Mouse (Mus musculus) spleen, adult 2 months (tissue): ENCODE measurements around the gene Lpar6. TPM values are rescaled to one million over a fixed set of nuclear protein-coding genes. Genes with fewer than 3 reads are reported as not detected.

ENCODE experiments used
- DNase-seq, 2 experiments: peaks; one replicate each; pipeline versions ENCODE4 v3.0.0 to v3.0.0-alpha.2; 2012 to 2021; ENCODE audit warnings: low spot score in 2 of 2, low read depth in 1 of 2
- H3K27ac ChIP-seq: fragments of 200-500 bp; 2 replicates; pipeline ENCODE4 v1.5.1; 2012; ENCODE audit warnings: low read length, inconsistent platforms; ENCODE audit not compliant: insufficient read depth
- H3K27me3 ChIP-seq: fragments of 200-500 bp; 2 replicates; pipeline ENCODE4 v1.6.1; 2012; ENCODE audit warnings: mild to moderate bottlenecking, moderate library complexity, low read length, inconsistent platforms; ENCODE audit not compliant: control insufficient read depth, insufficient read depth
- H3K36me3 ChIP-seq: fragments of 200-500 bp; 2 replicates; pipeline ENCODE4 v1.6.1; 2012; ENCODE audit warnings: mild to moderate bottlenecking, low read length, inconsistent platforms; ENCODE audit not compliant: control insufficient read depth, insufficient read depth
- H3K4me1 ChIP-seq: fragments of 200-500 bp; 2 replicates; pipeline ENCODE4 v1.6.1; 2011; ENCODE audit warnings: inconsistent platforms; ENCODE audit not compliant: control insufficient read depth, insufficient read depth, insufficient read length
- H3K4me3 ChIP-seq: fragments of 200-500 bp; 2 replicates; pipeline ENCODE4 v1.5.1; 2011; ENCODE audit warnings: mild to moderate bottlenecking, inconsistent platforms; ENCODE audit not compliant: insufficient read depth, insufficient read length; ENCODE audit errors: extremely low read depth
- CTCF ChIP-seq: fragments of 200-500 bp; IDR thresholded peaks from 2 replicates; pipeline ENCODE4 v1.5.1; 2011; ENCODE audit warnings: mild to moderate bottlenecking, inconsistent platforms; ENCODE audit not compliant: insufficient read depth, insufficient read length, insufficient replicate concordance; ENCODE audit errors: extremely low read depth
- POLR2A ChIP-seq: fragments of 200-500 bp; IDR thresholded peaks from 2 replicates; pipeline ENCODE4 v1.6.1; 2011; ENCODE audit warnings: low read depth, low read length, inconsistent platforms
- WGBS: fragments of 180-500 bp; shearing (Covaris S2); methylation state at CpG from one replicate; pipeline ENCODE4 v1.1.7; 2018; 5-methylcytosine and 5-hydroxymethylcytosine counted together
- polyA plus RNA-seq: library from polyadenylated mRNA; depleted of rRNA; stranded (reverse); fragments of >200 nt; gene quantifications from 2 replicates; pipeline ENCODE4 v1.2.3, GENCODE M21; 2012

Lpar6 gene
- polyA plus RNA-seq, 1 experiment: 2.8 TPM

- H3K4me1 ChIP-seq: no peaks in the 10 kb centered on the region
- no peaks in the 10 kb centered on the region for H3K27me3 ChIP-seq
- WGBS: 89% methylated on average over 1 of the region's 1 CpGs
- peaks cover 9% of the 10 kb centered on the region for H3K36me3 ChIP-seq
- no peak for DNase-seq
- H3K4me3 ChIP-seq: no peak overlapping the region
- H3K27ac ChIP-seq: no peak overlapping the region
- TF ChIP-seq POLR2A: no peak
- no peak for TF ChIP-seq CTCF
These were observed 20.6 kb upstream of the Lpar6 start for GRCm38 (mm10) chr14:73217062-73217461.

GRCm38 (mm10) chr14:73222316-73222970 lies 15.3 kb upstream of the Lpar6 start:
- H3K36me3 ChIP-seq: peaks cover 2% of the 10 kb centered on the region; the same call in 1 of the 2 replicates
- WGBS: 58% methylated on average over 9 of the region's 9 CpGs
- DNase-seq: no peak
- no peak overlapping the region for H3K4me3 ChIP-seq
- peaks cover 4% of the 10 kb centered on the region; the same call in 1 of the 2 replicates for H3K4me1 ChIP-seq
- no peak for TF ChIP-seq POLR2A
- no peak for TF ChIP-seq CTCF
- no peak overlapping the region for H3K27ac ChIP-seq
- no peaks in the 10 kb centered on the region for H3K27me3 ChIP-seq

- H3K4me1 ChIP-seq: peaks cover 4% of the 10 kb centered on the region; the same call in 1 of the 2 replicates
- no peak overlapping the region for H3K4me3 ChIP-seq
- H3K27me3 ChIP-seq: no peaks in the 10 kb centered on the region
- 91% methylated on average over 3 of the region's 3 CpGs for WGBS
- H3K27ac ChIP-seq: no peak overlapping the region
- TF ChIP-seq CTCF (no peak), POLR2A (no peak)
- DNase-seq: no peak
- H3K36me3 ChIP-seq: peaks cover 3% of the 10 kb centered on the region; the same call in 1 of the 2 replicates
These were observed 11.3 kb upstream of the Lpar6 start for GRCm38 (mm10) chr14:73226346-73226745.

GRCm38 (mm10) chr14:73226849-73227248 lies 10.8 kb upstream of the Lpar6 start:
- TF ChIP-seq POLR2A (no peak), CTCF (no peak)
- WGBS: 64% methylated on average over 1 of the region's 1 CpGs
- Histone ChIP-seq H3K27me3 (no peaks in the 10 kb centered on the region), H3K27ac (no peak overlapping the region), H3K36me3 (peaks cover 3% of the 10 kb centered on the region; the same call in 1 of the 2 replicates), H3K4me3 (no peak overlapping the region), H3K4me1 (peaks cover 4% of the 10 kb centered on the region; the same call in 1 of the 2 replicates)
- no peak for DNase-seq

GRCm38 (mm10) chr14:73231286-73231982 lies 6.3 kb upstream of the Lpar6 start:
- Histone ChIP-seq H3K36me3 (0 out of 2 replicates have a peak, but pooled peaks cover 1% of the 10 kb centered on the region), H3K4me1 (peaks cover 2% of the 10 kb centered on the region; the same call in 1 of the 2 replicates), H3K27ac (no peak overlapping the region), H3K27me3 (no peaks in the 10 kb centered on the region), H3K4me3 (no peak overlapping the region)
- WGBS: 70% methylated on average over 5 of the region's 5 CpGs
- DNase-seq: no peak
- TF ChIP-seq CTCF (no peak), POLR2A (no peak)

GRCm38 (mm10) chr14:73234468-73235031 lies 3.1 kb upstream of the Lpar6 start:
- H3K27ac ChIP-seq: no peak overlapping the region
- DNase-seq: no peak
- TF ChIP-seq CTCF (no peak), POLR2A (no peak)
- H3K4me1 ChIP-seq: peaks cover 2% of the 10 kb centered on the region; the same call in 1 of the 2 replicates
- no peaks in the 10 kb centered on the region for H3K27me3 ChIP-seq
- H3K36me3 ChIP-seq: 0 out of 2 replicates have a peak, but pooled peaks cover 1% of the 10 kb centered on the region
- no peak overlapping the region for H3K4me3 ChIP-seq
- WGBS: 42% methylated on average over 2 of the region's 2 CpGs
